Mouse (Mus musculus): Measurements from ENCODE around the gene Szt2.

Szt2 gene

DNA sequence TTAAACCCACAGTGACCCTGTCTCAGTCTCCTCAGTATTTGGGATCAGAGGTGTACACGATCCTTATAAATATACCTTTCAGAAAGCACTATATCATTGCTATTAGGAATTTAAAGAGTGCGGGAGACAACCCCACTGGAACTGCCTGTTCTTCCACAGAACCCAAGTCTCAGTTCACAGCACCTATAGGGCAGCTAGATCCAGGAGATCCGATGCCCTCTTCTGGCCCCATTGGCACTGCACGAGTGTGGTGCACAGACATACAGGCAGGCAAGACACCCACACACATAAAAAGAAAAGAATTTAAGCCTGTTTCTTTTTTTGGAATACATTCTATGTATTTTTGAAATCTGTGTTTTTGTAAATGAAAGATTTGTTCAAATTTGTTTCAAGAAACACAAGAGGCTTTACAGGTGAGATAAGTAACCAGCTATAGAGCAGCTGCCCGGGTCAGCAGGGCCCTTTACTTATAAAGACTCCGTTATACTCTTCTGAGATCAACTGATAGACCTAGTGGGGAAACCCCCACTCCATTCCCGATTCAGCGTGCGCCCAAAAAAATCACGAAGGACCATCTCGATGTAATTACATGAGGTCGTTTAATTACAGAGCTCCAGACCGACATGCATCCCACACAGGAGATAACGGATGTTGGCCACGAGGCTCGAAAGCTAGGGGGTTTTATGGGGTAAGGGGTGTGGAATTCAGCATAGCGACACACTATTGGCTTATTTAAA, 50.7 kb downstream of the Szt2 start:
- DNase-seq (ENCODE audit: low spot score in 2 of 2): no peak

DNA sequence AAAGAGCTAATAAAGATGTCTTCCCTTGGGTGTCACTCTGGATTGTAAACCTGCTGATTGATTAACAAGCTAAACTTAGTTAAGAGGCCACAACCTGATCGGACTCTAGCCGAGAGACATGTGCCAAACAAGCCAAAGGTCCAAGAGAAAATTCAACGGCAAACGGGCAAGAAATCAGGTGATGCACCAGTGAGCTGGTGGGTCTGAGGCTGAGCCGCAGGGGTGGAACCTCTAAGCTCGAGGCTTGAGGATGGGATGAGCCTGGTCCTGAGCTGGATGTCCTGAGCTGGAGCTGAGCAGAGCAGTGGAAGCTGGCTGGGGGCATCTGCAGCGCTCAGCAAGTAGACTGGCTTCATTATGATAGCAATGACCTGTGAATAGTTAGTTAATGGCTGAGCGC, 51.6 kb downstream of the Szt2 start:
- DNase-seq (ENCODE audit: low spot score in 2 of 2): no peak

DNA sequence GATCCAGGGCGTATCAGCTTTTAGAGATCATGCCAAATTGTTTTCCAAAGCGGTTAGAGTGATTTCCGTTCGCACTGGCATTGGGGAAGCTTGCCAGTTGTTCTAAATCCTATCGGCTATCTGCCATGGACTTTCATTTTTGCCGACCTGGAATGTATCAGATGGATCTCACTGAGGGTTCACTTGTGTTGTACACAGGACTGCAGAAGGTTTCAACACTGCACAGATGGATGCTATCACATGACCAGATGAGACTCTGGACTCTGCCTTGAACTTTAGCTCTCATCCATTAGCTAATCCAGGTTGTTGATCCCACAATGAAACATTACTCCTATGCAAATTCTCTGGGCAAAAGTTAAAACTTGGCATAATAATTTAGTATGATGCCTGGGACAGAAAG, 52.3 kb downstream of the Szt2 start:
- DNase-seq (ENCODE audit: low spot score in 2 of 2): no peak

GRCm38 (mm10) chr4:118354289-118354688, 54.8 kb downstream of the Szt2 start:
- DNase-seq (ENCODE audit: low spot score in 2 of 2): no peak

GRCm38 (mm10) chr4:118353689-118354088, 55.4 kb downstream of the Szt2 start:
- DNase-seq (ENCODE audit: low spot score in 2 of 2): no peak

GRCm38 (mm10) chr4:118351828-118352227, 57.2 kb downstream of the Szt2 start:
- no peak for DNase-seq (ENCODE audit: low spot score in 2 of 2)

DNA sequence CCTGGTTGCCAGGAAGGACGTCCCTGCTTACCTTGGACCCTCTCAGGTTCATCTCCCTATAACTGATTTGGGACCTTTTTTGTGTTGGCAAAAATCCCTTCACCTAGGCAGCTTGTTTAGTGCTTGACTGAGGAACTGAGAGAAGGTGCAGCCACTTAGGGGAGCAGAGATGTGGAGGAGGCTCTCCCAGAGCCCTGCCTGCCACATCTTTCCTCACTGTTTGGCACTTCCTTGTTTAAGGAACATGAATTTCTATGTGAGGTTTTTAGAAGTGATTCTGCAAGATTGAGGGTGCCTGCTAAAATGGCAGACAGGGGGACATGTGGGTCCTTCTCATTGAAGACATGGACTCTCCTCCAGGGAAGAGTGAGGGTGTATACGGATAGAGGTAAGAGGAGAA, 58.2 kb downstream of the Szt2 start:
- DNase-seq (ENCODE audit: low spot score in 2 of 2): no peak

DNA sequence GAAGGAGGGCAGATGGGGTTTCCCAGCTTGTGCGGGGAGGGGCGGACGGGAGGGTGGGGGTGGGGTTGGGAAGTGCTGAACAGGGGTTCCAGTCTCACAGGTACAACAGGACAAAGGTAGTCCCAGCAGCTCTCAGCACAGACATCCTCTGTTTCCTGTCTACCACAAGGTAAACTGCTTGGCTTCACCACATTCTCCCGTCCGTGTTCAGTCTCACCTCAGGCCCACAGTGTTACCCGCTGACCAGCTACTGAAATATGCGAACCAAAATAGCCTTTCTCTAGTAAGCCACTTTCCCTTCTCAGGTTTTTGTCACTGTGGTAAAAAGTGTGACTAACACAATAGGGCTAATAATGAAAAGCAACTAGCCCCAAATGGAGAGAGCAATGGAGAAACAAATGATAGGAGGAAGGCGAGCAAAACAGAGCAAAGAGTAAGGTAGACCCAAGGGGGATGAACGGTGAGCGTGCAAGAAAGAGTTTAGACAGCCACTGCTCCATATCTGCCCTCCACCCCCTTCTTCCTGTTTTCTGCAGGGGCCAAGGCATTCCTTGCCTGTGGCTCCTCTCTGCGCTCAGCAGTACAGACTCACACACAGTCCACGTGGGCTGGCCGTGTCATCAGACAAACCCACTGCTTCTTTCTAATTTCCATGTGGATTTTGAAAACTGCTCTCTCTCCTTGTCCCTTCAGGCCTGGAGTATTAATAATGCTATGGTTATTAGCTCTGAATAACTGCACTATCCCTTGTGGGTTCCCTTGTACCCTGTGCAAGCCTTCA, 61.4 kb downstream of the Szt2 start:
- peak; percentile 13 to 42 for DNase-seq (ENCODE audit: low spot score in 2 of 2)

- DNase-seq (ENCODE audit: low spot score in 2 of 2): no peak
Observed at GRCm38 (mm10) chr4:118341447-118341846, 67.6 kb downstream of the Szt2 start.

DNA sequence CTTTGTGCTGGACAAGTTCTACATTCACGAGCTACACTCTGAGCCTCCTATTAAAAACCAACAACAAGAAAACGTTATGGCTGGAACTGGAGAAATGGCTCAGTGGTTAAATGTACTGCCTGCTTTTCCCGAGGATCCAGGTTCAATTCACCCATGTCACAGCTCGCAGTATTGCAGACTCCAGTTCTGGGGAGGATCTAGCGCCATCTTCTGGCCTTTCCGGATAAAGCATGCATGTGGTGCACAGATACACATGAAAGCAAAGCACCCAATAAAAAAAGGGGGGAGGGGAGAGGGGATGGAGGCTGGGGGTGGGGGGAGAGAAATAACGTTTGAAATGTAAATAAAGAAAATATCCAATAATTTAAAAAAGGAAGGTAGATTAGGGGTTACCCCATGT, 72.4 kb downstream of the Szt2 start:
- peak; percentile 18 to 36 for DNase-seq (ENCODE audit: low spot score in 2 of 2)

- DNase-seq (ENCODE audit: low spot score in 2 of 2): no peak
Observed at GRCm38 (mm10) chr4:118335991-118336390, 73.1 kb downstream of the Szt2 start.

GRCm38 (mm10) chr4:118331777-118332176, 77.3 kb downstream of the Szt2 start:
- no peak for DNase-seq (ENCODE audit: low spot score in 2 of 2)

GRCm38 (mm10) chr4:118326476-118326875, 82.6 kb downstream of the Szt2 start:
- no peak for DNase-seq (ENCODE audit: low spot score in 2 of 2)

DNA sequence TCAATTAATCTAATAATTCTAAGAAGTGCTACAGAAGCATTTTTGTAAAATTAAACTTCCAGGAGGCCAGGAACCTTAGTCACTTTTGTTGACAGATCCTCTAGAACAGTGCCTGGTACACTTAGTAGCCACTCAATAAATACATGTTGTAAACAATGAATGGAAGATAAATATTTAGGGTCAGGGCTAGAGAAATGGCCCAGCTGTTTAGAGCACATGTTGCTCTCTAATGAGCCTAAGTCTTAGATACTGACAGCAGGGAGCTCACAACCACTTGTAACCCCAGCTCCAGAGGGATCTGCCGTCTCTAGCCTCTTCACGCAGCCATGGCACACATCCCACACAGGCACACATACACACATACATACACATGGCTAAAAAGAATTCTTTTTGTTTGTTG, 88.4 kb downstream of the Szt2 start:
- DNase-seq (ENCODE audit: low spot score in 2 of 2): no peak

DNA sequence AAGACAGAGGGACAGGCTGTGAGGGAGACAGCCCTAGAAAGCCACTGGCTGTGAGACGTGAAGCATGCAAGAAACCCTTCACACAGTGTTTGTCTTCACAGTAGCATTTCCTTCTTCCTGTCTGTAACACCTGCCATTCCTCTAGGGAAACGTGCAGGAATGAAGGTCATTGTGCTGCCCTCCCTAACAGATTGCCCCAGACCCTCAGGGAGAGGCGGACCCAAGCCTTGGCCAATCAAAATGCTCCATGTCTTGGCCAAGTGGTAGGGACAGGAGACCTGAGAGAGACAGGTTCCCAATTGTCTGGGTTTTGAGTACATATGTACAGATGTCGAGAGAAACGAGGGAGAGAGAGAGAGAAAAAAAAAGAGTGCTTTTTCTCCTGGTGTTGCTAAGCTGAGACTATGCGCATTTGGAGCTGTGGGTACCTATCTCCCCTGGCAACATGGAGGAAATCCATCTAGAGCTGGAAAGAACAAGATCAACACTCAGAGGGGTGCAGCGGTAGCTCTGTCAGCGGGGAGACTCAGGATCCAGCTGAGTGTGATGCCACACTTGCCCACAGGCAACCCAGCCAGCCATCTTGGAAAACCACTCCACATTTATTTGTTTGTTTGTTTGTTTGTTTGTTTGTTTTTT, 89.2 kb downstream of the Szt2 start:
- DNase-seq (ENCODE audit: low spot score in 2 of 2): no peak

- DNase-seq (ENCODE audit: low spot score in 2 of 2): no peak
Observed at GRCm38 (mm10) chr4:118316662-118317061, 92.4 kb downstream of the Szt2 start.

- no peak for DNase-seq (ENCODE audit: low spot score in 2 of 2)
Observed at GRCm38 (mm10) chr4:118315286-118315685, 93.8 kb downstream of the Szt2 start.

Measured in natural killer cell, adult 2 months (primary cell).